Mouse (Mus musculus) intestine, postnatal 0 days (tissue): ENCODE results near the gene Pnpla2. TPM values are rescaled to one million over a fixed set of nuclear protein-coding genes. Genes with fewer than 3 reads are reported as not detected.

Experiments
- ATAC-seq: fragments of 200-750 bp; cut with Nextera tagmentation; 2 replicates; pipeline ENCODE4 v1.8.0; 2017; ENCODE audit warnings: mild to moderate bottlenecking, moderate TSS enrichment, moderate library complexity
- H3K27ac ChIP-seq: fragments of 300-500 bp; sonication (generic); 2 replicates; pipeline ENCODE4 v1.5.1; 2014; ENCODE audit warnings: mild to moderate bottlenecking, low read depth, low read length, moderate library complexity
- H3K27me3 ChIP-seq: fragments of 300-500 bp; sonication (generic); replicated peaks from 2 replicates; pipeline ENCODE4 v1.6.1; 2014; ENCODE audit warnings: low read length, mixed read lengths; ENCODE audit not compliant: control insufficient read depth, insufficient read depth
- H3K36me3 ChIP-seq: fragments of 300-500 bp; sonication (generic); 2 replicates; pipeline ENCODE4 v1.6.1; 2014; ENCODE audit warnings: mild to moderate bottlenecking, moderate library complexity; ENCODE audit not compliant: control insufficient read depth, insufficient read depth
- H3K4me1 ChIP-seq: fragments of 300-500 bp; sonication (generic); replicated peaks from 2 replicates; pipeline ENCODE4 v1.6.1; 2014; ENCODE audit warnings: antibody characterized with exemption, low read length, mixed read lengths; ENCODE audit not compliant: control insufficient read depth, insufficient read depth
- H3K4me2 ChIP-seq: fragments of 300-500 bp; sonication (generic); replicated peaks from 2 replicates; pipeline ENCODE4 v1.6.1; 2014; ENCODE audit warnings: low read depth, mild to moderate bottlenecking, moderate library complexity
- H3K4me3 ChIP-seq: fragments of 300-500 bp; sonication (generic); 2 replicates; pipeline ENCODE4 v1.5.1; 2014; ENCODE audit warnings: low read depth, low read length
- H3K9ac ChIP-seq: fragments of 300-500 bp; sonication (generic); 2 replicates; pipeline ENCODE4 v1.6.1; 2014; ENCODE audit warnings: mild to moderate bottlenecking, low read depth, low read length
- H3K9me3 ChIP-seq: fragments of 300-500 bp; sonication (generic); 2 replicates; pipeline ENCODE4 v1.6.1; 2016; ENCODE audit warnings: mixed run types; ENCODE audit not compliant: control insufficient read depth
- CTCF ChIP-seq: sonication (generic); IDR thresholded peaks from 2 replicates; pipeline ENCODE4 v1.5.1; 2016; ENCODE audit warnings: low read depth, mild to moderate bottlenecking, control low read depth, antibody characterized with exemption, moderate library complexity
- WGBS: fragments of 180-500 bp; shearing (Covaris S2); extraction: QIAGEN DNeasy Blood & Tissue Kit; methylation state at CpG from one replicate; pipeline ENCODE4 v1.1.7; 2014; 5-methylcytosine and 5-hydroxymethylcytosine counted together
- polyA plus RNA-seq: library from polyadenylated mRNA; unstranded; fragments of >200 nt; fragmentation: Nextera tagmentation; extraction: Ambion mirVana; gene quantifications from 2 replicates; pipeline ENCODE4 v1.2.1, GENCODE M21; 2015

The Pnpla2 gene
- polyA plus RNA-seq, 1 experiment from 2014 or later: 79.4 TPM

GRCm38 (mm10) chr7:141438201-141438968 is 16.6 kb upstream of the Pnpla2 start:
- Histone ChIP-seq H3K27me3 (no peaks in the 10 kb centered on the region), H3K27ac (no peak overlapping the region), H3K9ac (no peak overlapping the region), H3K4me1 (peaks cover 16% of the 10 kb centered on the region), H3K4me3 (no peak overlapping the region), H3K9me3 (no peaks in the 10 kb centered on the region), H3K4me2 (no peak overlapping the region), H3K36me3 (peaks cover 27% of the 10 kb centered on the region)
- TF ChIP-seq CTCF: no peak
- ATAC-seq: no peak
- 90% methylated on average over 12 of the region's 12 CpGs for WGBS

GRCm38 (mm10) chr7:141439140-141439679 is 15.8 kb upstream of the Pnpla2 start:
- WGBS: 96% methylated on average over 10 of the region's 10 CpGs
- Histone ChIP-seq H3K9me3 (no peaks in the 10 kb centered on the region), H3K4me2 (no peak overlapping the region), H3K27me3 (no peaks in the 10 kb centered on the region), H3K4me3 (no peak overlapping the region), H3K36me3 (peaks cover 21% of the 10 kb centered on the region), H3K27ac (no peak overlapping the region), H3K4me1 (peaks cover 16% of the 10 kb centered on the region), H3K9ac (no peak overlapping the region)
- TF ChIP-seq CTCF: no peak
- no peak for ATAC-seq

GRCm38 (mm10) chr7:141439811-141440210 is 15.2 kb upstream of the Pnpla2 start:
- H3K9ac ChIP-seq: no peak overlapping the region
- H3K36me3 ChIP-seq: peaks cover 21% of the 10 kb centered on the region
- no peaks in the 10 kb centered on the region for H3K27me3 ChIP-seq
- no peak overlapping the region for H3K4me3 ChIP-seq
- WGBS: 94% methylated on average over 11 of the region's 11 CpGs
- no peak for TF ChIP-seq CTCF
- no peak overlapping the region for H3K27ac ChIP-seq
- ATAC-seq: no peak
- peaks cover 11% of the 10 kb centered on the region for H3K4me1 ChIP-seq
- H3K9me3 ChIP-seq: no peaks in the 10 kb centered on the region
- no peak overlapping the region for H3K4me2 ChIP-seq

- no peak for ATAC-seq
- Histone ChIP-seq H3K9ac (no peak overlapping the region), H3K36me3 (peaks cover 21% of the 10 kb centered on the region), H3K4me3 (no peak overlapping the region), H3K4me1 (peaks cover 6% of the 10 kb centered on the region), H3K27ac (no peak overlapping the region; the same call in 1 of the 2 replicates), H3K27me3 (no peaks in the 10 kb centered on the region), H3K9me3 (no peaks in the 10 kb centered on the region), H3K4me2 (0 out of 2 replicates have a peak overlapping the region, but pooled peaks have one; percentile 24)
- WGBS: 18% methylated on average over 6 of the region's 6 CpGs
- peak; percentile 92 for TF ChIP-seq CTCF
These were observed 14.4 kb upstream of the Pnpla2 start for GRCm38 (mm10) chr7:141440613-141441012.

GRCm38 (mm10) chr7:141441460-141441859 is 13.5 kb upstream of the Pnpla2 start:
- H3K27me3 ChIP-seq: no peaks in the 10 kb centered on the region
- no peak overlapping the region for H3K9ac ChIP-seq
- H3K4me2 ChIP-seq: no peak overlapping the region
- 93% methylated on average over 9 of the region's 9 CpGs for WGBS
- H3K27ac ChIP-seq: no peak overlapping the region
- no peak for ATAC-seq
- peaks cover 21% of the 10 kb centered on the region for H3K36me3 ChIP-seq
- no peaks in the 10 kb centered on the region for H3K9me3 ChIP-seq
- peaks cover 4% of the 10 kb centered on the region; the same call in 1 of the 2 replicates for H3K4me1 ChIP-seq
- TF ChIP-seq CTCF: no peak
- H3K4me3 ChIP-seq: no peak overlapping the region

- no peak for ATAC-seq
- Histone ChIP-seq H3K27ac (no peak overlapping the region), H3K4me3 (no peak overlapping the region), H3K9ac (no peak overlapping the region), H3K9me3 (no peaks in the 10 kb centered on the region), H3K27me3 (no peaks in the 10 kb centered on the region), H3K36me3 (peaks cover 21% of the 10 kb centered on the region), H3K4me2 (peak overlapping the region; percentile 81; the same call in 1 of the 2 replicates), H3K4me1 (no peaks in the 10 kb centered on the region)
- WGBS: 90% methylated on average over 13 of the region's 13 CpGs
- TF ChIP-seq CTCF: no peak
These were observed 12.8 kb upstream of the Pnpla2 start for GRCm38 (mm10) chr7:141442199-141442598.
